Mouse (Mus musculus): Measurements from ENCODE around the gene Clec4d.
"Not testable (repeated sequence)": the region's sequence is repeated elsewhere in the genome, so short reads cannot be mapped to it uniquely, and the experiment has no call there.

The Clec4d gene

GRCm38 (mm10) chr6:123261555-123262161 lies at the start of gene Clec4d:
Gene Clec4d (plus strand): TSS chr6:123262111.
- DNase-seq (ENCODE audit: inconsistent age in 2 of 2, low spot score in 1 of 2): no peak

DNA sequence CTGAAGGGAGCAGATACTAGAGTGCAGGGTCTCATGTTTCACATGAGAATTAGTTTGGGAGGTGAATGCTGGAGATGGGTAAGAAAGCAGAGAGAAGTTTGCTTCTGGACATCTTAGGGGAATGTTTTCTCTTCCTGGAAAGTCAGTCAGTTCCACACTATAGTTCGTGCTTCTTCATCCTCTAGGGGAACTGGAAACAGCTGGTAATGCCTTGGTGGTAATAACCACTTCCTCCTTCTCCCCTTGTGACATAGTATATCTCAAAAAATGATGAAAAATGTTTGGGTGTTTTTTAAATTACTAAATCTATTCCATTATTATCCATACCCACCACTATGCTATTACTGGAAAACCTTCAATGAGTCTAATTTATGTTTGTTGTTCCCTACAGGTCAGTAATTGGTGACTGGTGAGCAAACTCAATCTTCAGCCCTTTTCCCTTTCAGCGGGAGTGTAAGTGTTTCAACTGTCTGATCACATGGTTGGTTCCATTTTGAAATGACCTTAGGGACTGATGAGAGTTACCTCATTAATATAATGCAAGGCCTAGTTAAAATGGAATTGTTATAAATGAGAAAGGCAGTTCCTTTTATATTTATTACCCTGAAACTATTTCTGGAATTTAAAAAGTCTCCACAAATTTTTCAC lies 34.3 kb upstream of the Clec4d start:
- no peak for DNase-seq (ENCODE audit: inconsistent age in 2 of 2, low spot score in 1 of 2)

GRCm38 (mm10) chr6:123229644-123230043 lies 32.3 kb upstream of the Clec4d start, which contains the start of gene Clec4n:
Gene Clec4n (plus strand): TSS chr6:123229843.
- DNase-seq (ENCODE audit: inconsistent age in 2 of 2, low spot score in 1 of 2): no peak

DNA sequence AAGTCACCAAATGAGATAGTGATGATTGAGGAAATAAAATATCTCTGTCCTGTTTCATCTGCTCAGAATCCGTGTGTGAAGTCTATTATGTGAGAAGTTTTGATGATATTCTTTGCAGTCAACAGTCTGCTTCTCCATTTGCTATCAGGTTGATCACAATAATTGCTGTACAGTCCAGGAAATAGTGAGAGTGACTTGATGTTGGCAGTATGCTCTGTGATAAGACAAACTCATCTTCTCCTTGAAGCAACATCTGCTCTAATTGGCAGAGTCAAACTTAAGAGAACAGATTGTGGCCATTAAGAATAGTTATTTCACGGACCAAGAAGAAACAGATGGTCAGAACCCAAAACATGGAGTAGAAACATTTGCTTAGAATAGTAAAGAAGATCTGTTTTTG lies 30.8 kb upstream of the Clec4d start:
- DNase-seq (ENCODE audit: inconsistent age in 2 of 2, low spot score in 1 of 2): no peak

DNA sequence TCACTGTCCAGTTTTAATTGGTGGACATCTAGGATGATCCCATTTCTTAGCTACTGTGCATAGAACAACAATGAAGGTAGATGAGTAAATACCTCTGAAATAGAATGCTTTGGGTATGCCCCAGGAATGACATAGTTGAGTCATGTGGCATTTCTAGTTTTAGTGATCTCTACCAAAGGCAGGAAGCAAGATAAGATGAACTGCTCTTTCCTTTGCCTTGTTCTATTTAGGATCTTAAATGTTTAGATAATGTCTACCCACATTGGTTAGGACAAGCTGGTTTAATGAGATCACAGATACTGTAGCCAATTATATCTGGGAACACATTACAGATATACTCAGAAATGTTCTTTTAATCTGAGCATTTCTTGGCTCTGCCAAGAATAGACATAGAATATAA lies 24.3 kb upstream of the Clec4d start:
- no peak for DNase-seq (ENCODE audit: inconsistent age in 2 of 2, low spot score in 1 of 2)

- DNase-seq (ENCODE audit: inconsistent age in 2 of 2, low spot score in 1 of 2): no peak
These were observed 17.7 kb upstream of the Clec4d start for GRCm38 (mm10) chr6:123244201-123244600.

- DNase-seq (ENCODE audit: inconsistent age in 2 of 2, low spot score in 1 of 2): not testable (repeated sequence)
These were observed 13.0 kb upstream of the Clec4d start for GRCm38 (mm10) chr6:123248862-123249261.

DNA sequence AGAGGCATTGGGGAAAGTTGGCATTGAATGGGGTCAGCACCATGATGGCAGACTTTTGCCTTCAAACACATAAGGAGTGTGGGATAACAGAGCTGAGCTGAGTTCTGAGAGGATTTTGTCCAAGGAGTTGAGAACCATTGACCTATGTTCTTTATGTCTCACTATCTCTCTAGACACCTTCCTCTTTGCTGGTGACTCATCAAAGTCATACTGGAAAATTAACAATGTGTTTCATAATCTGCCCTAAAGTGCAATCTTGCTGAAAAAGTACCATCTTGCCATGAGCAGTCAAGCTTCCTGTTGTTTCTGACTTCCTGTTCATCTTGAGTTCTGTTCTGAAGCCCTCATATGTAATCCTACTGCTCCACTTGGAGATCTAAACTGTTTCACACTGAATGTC lies 9.2 kb upstream of the Clec4d start:
- no peak for DNase-seq (ENCODE audit: inconsistent age in 2 of 2, low spot score in 1 of 2)

GRCm38 (mm10) chr6:123258946-123259345 lies 3.0 kb upstream of the Clec4d start:
- DNase-seq (ENCODE audit: inconsistent age in 2 of 2, low spot score in 1 of 2): peak in 1 of 2 experiments; percentile 8

GRCm38 (mm10) chr6:123259889-123260603 lies 1.9 kb upstream of the Clec4d start:
- DNase-seq (ENCODE audit: inconsistent age in 2 of 2, low spot score in 1 of 2): peak in 1 of 2 experiments; percentile 14

GRCm38 (mm10) chr6:123260868-123261267 lies 1.0 kb upstream of the Clec4d start:
- no peak for DNase-seq (ENCODE audit: inconsistent age in 2 of 2, low spot score in 1 of 2)

DNA sequence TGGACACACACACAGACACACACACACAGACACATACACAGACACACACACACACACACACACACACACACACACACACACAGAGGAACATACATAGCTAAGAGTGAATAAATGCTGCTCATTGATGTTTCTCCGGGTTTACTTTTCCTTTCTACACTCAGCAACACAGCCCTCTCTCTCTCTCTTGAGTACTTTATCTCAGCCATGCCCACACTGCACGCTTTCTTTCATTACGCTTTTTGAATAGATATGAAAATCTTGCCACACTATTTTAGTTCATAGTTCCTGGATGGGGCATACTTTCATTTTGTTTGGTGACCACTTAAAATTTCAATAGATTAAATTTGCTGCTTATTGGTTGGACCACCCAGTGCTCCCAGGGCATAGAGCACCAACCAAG lies 2.3 kb downstream of the Clec4d start:
- DNase-seq (ENCODE audit: inconsistent age in 2 of 2, low spot score in 1 of 2): no peak

DNA sequence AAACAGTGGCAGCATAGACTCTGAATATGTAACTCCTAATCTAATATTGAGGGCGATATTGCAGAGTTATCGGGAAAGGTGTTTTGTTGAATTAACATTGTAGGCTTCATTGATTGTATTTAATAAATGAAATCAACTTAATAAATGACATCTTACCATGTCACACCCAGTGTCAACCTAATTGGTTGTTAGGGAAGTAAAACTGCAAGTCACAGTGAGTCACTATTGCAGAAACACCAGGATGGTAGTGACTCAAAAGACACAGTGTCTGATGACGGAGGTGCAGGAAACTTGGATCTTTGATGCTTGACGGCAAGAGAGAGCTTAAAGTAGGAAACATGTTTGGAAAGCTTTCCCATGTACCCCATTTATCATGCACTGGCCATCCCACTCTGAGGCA lies 3.9 kb downstream of the Clec4d start:
- DNase-seq (ENCODE audit: inconsistent age in 2 of 2, low spot score in 1 of 2): no peak

DNA sequence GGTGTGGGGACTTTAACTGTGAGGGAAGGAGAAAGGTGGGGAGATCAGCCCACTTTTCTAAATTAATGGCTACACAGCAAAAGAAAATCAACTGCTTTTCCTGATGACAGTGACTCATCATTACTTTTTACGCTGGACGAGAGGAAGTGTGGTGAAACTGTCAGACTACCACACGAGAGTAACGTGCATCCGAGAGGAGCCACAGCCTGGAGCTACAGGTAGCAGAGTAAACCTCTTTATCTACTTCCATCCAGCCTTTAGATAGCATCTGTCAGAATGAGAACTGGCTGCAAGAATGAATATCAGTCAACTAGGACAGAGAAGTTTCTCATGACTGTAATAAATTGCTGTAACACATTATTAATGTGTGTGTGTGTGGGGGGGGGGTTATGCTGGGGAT lies 5.0 kb downstream of the Clec4d start:
- no peak for DNase-seq (ENCODE audit: inconsistent age in 2 of 2, low spot score in 1 of 2)

- no peak for DNase-seq (ENCODE audit: inconsistent age in 2 of 2, low spot score in 1 of 2)
These were observed 17.5 kb downstream of the Clec4d start for GRCm38 (mm10) chr6:123279443-123279842.

DNA sequence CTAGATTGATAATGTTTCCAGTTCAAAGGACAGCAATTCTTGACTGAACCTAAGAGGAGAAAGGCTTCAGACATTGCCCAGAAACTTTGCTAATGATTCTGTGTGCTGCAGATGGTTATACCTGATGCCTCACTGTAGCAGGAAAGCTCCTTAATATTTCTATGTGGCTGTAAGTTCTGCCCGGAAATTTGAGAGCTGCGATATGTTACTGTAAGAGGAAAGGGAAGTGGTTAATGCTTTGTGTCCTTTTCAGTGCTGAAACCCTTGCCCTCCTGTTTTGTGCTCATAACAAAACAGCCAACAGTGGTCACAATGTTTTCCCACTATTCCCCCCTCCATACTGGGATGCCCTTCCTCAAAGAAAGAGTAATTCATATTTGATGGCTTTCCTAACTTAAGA lies 24.4 kb downstream of the Clec4d start:
- DNase-seq (ENCODE audit: inconsistent age in 2 of 2, low spot score in 1 of 2): no peak

DNA sequence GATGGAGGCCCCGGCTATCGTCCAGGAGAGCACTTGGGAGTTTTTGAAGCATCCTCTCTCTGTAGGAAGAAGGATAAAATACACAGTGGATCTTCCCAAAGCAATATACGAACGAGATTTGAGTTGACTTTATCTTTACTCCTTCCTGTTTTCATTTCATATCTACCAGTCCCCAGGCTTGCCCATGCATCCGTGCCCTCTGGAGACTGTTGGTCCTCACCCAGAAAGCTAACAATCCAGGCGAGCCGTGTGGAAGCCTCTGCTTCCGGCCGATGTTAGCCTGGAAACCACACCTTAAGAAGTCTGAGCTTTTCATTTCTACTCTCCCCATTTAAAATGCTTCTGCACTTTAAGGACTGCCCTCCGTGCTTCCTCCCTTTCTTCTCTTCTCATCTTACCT lies 27.0 kb downstream of the Clec4d start:
- DNase-seq (ENCODE audit: inconsistent age in 2 of 2, low spot score in 1 of 2): no peak

DNA sequence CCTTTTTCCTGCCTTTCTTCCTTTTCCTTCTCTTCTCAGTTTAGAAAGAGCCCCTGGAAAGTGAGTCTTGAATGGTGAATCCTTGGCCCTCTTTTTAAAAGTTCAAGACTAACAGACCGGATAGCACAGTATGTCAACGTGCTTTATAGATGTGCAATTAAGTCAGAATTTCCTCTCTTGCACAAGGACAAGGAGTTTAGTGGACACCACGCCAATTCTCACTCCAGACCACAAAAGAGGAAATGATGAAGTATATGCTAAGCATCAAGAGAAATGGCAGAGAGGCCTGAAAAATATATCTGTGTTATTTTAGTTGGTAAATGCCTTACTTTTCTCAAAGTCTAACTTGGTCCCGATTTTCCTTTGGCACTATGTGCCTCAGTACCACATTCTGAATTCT lies 27.8 kb downstream of the Clec4d start, which contains the start of gene Clec4e:
Gene Clec4e, minus strand, starts transcription at position 118 of the 400 bp plus-strand sequence.
- no peak for DNase-seq (ENCODE audit: inconsistent age in 2 of 2, low spot score in 1 of 2)

- DNase-seq (ENCODE audit: inconsistent age in 2 of 2, low spot score in 1 of 2): no peak
These were observed 31.0 kb downstream of the Clec4d start for GRCm38 (mm10) chr6:123292751-123293400.

DNA sequence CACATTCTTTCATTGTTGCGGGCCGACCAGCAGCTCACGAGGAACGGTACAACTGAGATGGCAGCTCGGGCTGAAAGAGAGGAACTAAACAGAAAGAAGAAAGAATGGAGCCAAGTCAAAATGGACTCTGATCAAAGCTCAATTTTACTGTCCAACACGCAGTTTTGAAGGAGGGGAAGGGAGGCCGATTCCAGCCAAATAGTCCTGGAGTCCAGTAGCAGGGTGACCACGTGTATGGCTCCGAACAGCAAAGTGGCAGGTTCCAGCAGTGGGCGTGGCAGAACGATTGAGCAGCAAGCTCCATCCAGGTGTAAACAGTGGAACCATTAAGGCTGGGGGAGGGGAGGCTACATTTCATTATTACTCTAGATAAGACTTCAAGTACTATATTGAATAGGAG lies 31.6 kb downstream of the Clec4d start:
- DNase-seq (ENCODE audit: inconsistent age in 2 of 2, low spot score in 1 of 2): not testable (repeated sequence)

DNA sequence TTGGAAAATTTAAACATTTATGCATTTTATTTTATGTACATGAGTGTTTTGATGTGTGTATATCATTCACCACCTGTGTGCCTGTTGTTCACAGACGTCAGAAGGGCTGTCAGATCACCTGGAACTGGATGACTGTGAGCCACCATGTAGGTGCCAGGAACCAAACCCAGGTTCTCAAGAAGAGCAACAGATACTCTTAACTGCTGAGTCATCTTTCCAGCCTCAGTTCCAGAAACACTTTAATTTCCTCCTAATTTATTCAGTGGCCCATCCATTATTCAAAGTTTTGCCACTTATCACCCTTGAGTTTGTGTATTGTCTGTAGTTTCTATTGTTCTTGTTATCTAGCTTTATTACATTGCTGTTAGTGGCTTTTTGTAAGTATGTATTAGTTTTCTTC lies 34.8 kb downstream of the Clec4d start:
- no peak for DNase-seq (ENCODE audit: inconsistent age in 2 of 2, low spot score in 1 of 2)

GRCm38 (mm10) chr6:123306315-123306714 lies 44.4 kb downstream of the Clec4d start:
- not testable (repeated sequence) for DNase-seq (ENCODE audit: inconsistent age in 2 of 2, low spot score in 1 of 2)

All from adrenal gland, adult (tissue).